Mouse (Mus musculus) bone marrow, adult 2 months (tissue): ENCODE measurements around the gene Pdk2. TPM values are rescaled to one million over a fixed set of nuclear protein-coding genes. Genes with fewer than 3 reads are reported as not detected.

ENCODE experiments used
- H3K27ac ChIP-seq: fragments of 200-500 bp; 2 replicates; pipeline ENCODE4 v1.5.1; 2012; ENCODE audit warnings: low read depth, mild to moderate bottlenecking, control low read depth, inconsistent platforms, low read length; ENCODE audit not compliant: control insufficient read depth, poor library complexity, insufficient read depth
- H3K4me1 ChIP-seq: fragments of 200-500 bp; 2 replicates; pipeline ENCODE4 v1.6.1; 2011; ENCODE audit warnings: low read length; ENCODE audit not compliant: control insufficient read depth, insufficient read depth
- H3K4me3 ChIP-seq: fragments of 200-500 bp; replicated peaks from 2 replicates; pipeline ENCODE3; 2011; ENCODE audit warnings: mild to moderate bottlenecking, low read depth, low read length, control low read depth; ENCODE audit not compliant: control insufficient read depth
- CTCF ChIP-seq: fragments of 200-500 bp; IDR thresholded peaks from 2 replicates; pipeline ENCODE4 v1.5.1; 2011; ENCODE audit warnings: low read length, control low read depth; ENCODE audit not compliant: control insufficient read depth, insufficient read depth
- POLR2A ChIP-seq: fragments of 200-500 bp; IDR thresholded peaks from 2 replicates; pipeline ENCODE4 v1.6.1; 2011; ENCODE audit warnings: low read depth, mild to moderate bottlenecking, control low read depth, low read length, borderline replicate concordance; ENCODE audit not compliant: control insufficient read depth
- WGBS: fragments of 180-500 bp; shearing (Covaris S2); methylation state at CpG from one replicate; pipeline ENCODE4 v1.1.7; 2018; 5-methylcytosine and 5-hydroxymethylcytosine counted together
- polyA plus RNA-seq: library from polyadenylated mRNA; stranded (reverse); fragments of >200 nt; gene quantifications from 2 replicates; pipeline ENCODE4 v1.2.4, GENCODE M21; 2011; ENCODE audit warnings: low replicate concordance; ENCODE audit not compliant: missing spikeins, insufficient read depth, insufficient read length

Pdk2 gene
- polyA plus RNA-seq, 1 experiment, result 8.1 TPM

DNA sequence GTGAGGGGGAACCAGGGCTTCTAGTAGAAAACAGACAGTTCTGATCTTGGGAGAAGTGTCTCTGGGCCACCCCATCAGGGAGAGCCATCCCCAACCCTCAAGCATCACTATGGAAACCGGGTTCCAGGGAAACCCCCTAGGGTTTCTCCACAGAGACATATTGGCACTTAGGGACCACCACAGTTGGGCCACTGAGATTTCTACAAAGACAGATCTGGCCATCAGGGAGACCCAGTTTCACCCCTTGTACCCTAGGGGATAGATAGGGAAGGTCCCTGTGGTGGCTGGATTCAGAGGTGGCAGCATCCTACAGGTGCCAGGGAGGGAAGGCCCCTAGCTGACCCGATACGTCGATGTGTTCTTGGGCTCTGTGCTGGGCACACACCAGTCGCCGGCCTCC, 14.3 kb downstream of the Pdk2 start:
- H3K4me3 ChIP-seq, result no peak overlapping the region
- H3K27ac ChIP-seq, result no peak overlapping the region
- no peak for TF ChIP-seq CTCF
- TF ChIP-seq POLR2A, result no peak
- no peaks in the 10 kb centered on the region for H3K4me1 ChIP-seq
- 88% methylated on average over 6 of the region's 6 CpGs for WGBS

DNA sequence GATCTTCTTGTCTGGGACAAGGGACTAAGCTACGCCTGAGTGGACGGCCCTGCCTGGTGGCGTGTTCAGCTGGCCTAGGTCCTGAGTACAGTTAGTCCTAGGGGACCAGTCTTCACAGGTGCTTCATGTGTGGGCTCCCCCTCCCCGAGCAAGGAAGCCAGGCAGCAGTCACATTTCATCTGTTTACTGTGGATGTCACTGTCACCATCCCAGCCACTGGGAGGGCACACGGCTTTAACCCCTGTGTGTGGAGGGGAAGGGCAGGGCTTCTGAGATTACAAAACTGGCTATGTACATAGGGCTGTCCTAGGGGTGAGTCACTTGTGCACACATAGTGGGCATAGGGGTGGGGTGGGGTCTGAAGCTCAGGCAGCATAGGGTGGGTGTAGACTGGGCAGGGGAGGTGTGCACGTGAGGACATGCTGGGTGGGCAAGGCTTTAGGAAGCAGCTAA, 15.0 kb downstream of the Pdk2 start:
- no peaks in the 10 kb centered on the region for H3K4me1 ChIP-seq
- TF ChIP-seq CTCF, result no peak
- TF ChIP-seq POLR2A, result no peak
- no peak overlapping the region for H3K27ac ChIP-seq
- WGBS, result 77% methylated on average over 6 of the region's 6 CpGs
- H3K4me3 ChIP-seq, result no peak overlapping the region

DNA sequence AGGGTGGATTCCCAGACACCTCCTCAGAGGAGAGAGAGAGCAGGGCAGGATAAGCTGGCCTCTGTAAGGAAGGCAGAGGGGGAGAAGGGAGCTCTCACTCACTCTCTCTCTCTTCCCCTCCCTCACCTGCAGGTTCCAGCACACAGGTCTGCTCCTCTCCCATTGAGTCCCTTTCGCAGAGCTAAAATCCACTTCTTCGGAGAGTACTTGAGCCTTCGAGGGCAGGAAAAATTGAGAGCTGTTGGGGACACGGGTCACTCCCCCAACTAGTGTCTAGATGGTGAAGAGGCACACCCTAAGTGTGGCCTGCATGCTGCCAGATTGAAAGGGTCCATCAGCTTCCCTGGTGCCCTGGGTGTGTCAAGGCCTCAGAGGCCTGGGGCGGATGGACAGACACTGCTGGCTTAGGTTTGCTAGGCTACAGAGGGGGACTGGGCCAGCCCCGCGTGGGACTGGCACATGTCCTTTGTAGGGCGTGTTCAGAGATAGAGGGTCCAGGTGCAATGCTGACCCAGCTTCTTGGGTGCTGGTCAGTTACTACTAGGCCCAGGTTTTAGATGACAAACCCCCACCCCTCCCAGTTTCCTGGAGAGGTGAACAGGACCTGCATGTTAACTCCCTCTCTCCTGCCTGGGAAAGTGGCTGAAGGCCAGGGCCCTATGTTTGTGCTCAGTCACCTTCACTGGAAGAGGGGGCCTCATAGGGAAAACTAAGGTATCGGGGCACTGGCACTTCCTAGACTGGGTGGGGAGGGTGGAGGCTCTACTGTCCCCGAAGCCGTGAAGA, 15.7 kb downstream of the Pdk2 start:
- TF ChIP-seq CTCF (no peak), POLR2A (no peak)
- Histone ChIP-seq H3K27ac (no peak overlapping the region), H3K4me1 (no peaks in the 10 kb centered on the region), H3K4me3 (no peak overlapping the region)
- WGBS, result 85% methylated on average over 11 of the region's 11 CpGs

DNA sequence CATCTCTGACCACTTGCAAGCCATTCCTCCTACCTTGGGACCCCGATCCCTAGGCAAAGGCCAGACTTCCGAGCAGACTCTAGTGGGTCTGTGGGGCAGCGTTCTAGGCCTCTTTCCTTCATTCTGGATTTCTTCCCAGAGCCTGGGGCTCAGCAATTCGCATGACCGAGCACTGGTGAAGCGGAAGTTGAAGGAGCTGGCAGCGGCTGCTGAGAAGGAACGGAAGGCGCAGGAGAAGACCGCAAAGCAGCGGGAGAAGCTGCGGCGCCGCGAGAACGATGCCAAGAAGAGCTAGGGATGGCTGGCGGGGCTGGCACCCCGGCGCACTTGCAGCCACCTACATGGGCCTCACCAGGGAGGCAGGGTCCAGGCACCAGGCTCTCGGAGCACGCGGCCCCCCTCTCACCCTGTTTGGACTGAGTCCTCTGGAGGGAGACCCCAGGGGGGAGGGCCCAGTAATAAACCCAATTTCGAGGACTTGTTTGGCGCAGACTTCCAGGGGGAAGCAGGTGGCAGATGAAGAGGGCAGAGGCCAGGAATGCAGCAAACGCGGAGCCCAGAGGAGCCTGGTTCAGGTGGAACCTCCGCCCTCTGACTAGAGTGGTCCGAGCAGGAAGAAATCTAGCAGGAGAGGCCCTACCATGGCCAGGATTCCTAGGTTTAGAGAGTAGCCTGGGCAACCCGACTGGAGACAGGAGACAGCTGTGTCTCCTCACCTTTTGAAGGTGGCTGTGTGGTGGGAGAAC, 16.5 kb downstream of the Pdk2 start:
- Histone ChIP-seq H3K4me1 (no peaks in the 10 kb centered on the region), H3K27ac (no peak overlapping the region), H3K4me3 (no peak overlapping the region)
- TF ChIP-seq CTCF (no peak), POLR2A (no peak)
- 84% methylated on average over 29 of the region's 29 CpGs for WGBS

DNA sequence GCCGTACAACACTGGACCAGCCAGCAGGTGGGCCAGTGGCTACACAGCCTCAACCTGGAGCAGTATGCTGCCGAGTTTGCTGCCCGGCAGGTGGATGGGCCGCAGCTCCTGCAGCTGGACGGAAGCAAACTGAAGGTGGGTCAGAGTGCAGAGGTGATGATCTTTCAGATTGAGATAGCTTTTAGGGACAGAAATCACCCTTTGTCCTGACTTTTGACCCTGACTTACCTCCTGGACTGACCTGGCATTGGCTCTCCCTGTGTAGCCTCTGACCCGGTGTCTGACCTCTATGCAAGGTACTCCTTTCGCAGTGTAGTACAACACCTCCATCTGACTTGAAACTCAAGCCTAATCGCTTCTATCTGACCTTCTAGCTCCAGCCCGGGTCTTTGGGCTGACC, 17.7 kb downstream of the Pdk2 start:
- no peaks in the 10 kb centered on the region for H3K4me1 ChIP-seq
- no peak for TF ChIP-seq CTCF
- TF ChIP-seq POLR2A, result no peak
- H3K4me3 ChIP-seq, result no peak overlapping the region
- H3K27ac ChIP-seq, result no peak overlapping the region
- 97% methylated on average over 9 of the region's 9 CpGs for WGBS

DNA sequence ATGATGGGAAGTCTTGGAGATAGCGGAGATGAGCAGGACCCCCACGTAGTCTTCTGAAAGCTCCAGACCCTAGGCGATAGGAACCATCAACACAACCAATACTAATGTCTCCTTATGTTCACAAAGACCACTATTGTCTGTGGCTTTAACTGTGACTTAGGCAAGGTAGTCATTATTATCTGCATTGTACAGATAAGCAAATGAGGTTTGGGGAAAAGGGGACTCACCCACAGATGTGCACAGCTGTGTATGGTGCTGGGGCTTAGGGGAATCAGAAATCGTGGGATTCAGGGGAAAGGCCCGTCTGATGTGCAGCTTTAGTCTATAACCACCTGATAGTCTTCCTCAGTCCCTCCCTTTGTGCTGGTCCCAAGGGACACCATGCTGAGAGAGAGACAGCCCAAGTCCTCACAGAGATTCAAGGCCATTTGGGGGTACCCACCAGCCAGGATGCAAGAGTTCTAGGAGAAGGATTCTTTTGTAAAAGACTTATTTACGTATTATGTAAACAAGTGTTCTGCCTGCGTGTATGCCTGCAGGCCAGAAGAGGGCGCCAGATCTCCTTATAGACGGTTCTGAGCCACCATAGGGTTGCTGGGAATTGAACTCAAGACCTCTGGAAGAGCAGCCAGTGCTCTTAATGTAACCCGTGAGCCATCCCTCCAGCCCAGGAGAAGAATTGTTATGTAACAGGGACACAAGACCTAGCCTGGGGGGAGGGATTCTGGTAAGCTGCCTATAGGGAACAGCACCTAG, 18.7 kb downstream of the Pdk2 start:
- TF ChIP-seq CTCF (peak; percentile 54), POLR2A (no peak)
- Histone ChIP-seq H3K27ac (no peak overlapping the region), H3K4me3 (no peak overlapping the region), H3K4me1 (no peaks in the 10 kb centered on the region)
- WGBS, result 73% methylated on average over 10 of the region's 10 CpGs

DNA sequence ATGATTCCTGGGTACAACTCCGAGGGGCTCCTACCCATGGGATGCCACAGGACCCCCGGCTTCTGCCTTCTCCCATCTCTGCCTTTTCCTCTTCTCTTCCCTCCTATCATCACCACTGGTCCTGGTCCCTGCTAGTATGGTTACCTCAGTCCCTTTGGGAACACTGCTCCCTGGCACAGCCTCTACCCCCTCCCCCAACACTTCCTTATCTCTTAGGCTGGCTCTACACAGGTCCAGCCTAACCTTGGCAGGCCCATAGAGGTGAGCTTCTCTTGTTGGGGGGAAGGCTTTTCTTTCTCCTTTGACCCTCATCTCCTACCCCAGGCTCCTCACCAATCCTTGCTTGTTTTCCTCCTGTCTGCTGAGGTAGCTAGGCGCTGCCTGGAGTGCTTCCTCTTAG, 25.7 kb downstream of the Pdk2 start:
- no peak overlapping the region for H3K27ac ChIP-seq
- H3K4me1 ChIP-seq, result no peaks in the 10 kb centered on the region
- no peak overlapping the region for H3K4me3 ChIP-seq
- WGBS, result 86% methylated on average over 3 of the region's 3 CpGs
- TF ChIP-seq POLR2A (no peak), CTCF (no peak)

DNA sequence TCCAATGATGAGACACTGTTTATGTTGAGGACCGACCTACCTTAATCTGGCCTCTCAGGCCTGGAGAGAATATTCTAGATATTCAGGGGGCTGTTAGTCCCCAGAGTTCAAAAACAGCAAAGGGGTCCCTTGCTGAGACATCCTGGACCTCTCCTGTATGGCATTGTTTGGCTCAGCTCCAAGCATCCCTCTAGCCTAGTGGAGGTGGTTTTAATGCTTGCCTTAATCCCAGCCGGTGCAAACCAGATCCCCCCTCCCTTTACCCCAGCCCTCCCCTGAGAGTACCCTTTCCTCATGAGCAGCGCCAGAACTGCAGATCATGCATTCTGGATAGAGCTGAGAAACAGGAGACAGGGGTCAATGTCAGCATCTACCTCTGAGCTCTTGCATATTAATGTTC, 28.7 kb downstream of the Pdk2 start:
- no peak for TF ChIP-seq POLR2A
- no peak for TF ChIP-seq CTCF
- peak overlapping the region; percentile 19 for H3K4me3 ChIP-seq
- 54% methylated on average over 3 of the region's 3 CpGs for WGBS
- H3K4me1 ChIP-seq, result no peaks in the 10 kb centered on the region
- H3K27ac ChIP-seq, result peak overlapping the region; percentile 62

DNA sequence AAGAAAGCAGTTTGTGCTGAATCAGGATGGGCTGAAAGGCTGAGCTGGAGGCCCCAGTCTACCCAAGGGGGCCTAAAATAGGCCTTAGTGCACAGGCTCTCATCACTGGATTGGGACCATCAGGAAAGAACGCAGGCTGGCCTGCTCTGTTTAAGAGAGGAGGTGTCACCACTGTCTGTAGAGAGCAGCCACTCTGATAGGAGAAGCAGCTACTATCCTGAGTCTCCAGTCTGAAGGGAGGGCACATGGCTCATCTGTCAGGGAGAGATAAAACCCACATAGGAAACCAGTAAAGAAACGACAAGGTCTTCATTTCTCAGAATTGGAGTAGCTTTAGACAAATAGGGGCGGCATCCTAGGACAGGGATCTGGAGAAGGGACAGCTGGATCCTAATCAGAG, 29.1 kb downstream of the Pdk2 start:
- H3K27ac ChIP-seq, result peak overlapping the region; percentile 83
- H3K4me3 ChIP-seq, result peak overlapping the region; percentile 7
- WGBS, result 22% methylated on average over 3 of the region's 3 CpGs
- H3K4me1 ChIP-seq, result no peaks in the 10 kb centered on the region
- peak; percentile 51 for TF ChIP-seq POLR2A
- no peak for TF ChIP-seq CTCF
